Mouse (Mus musculus) kidney, embryonic 16.5 days (tissue): ENCODE measurements around the gene Psmd12. TPM values are rescaled to one million over a fixed set of nuclear protein-coding genes. Genes with fewer than 3 reads are reported as not detected.

Source experiments
- ATAC-seq: fragments of 200-750 bp; cut with Nextera tagmentation; 2 replicates; pipeline ENCODE4 v1.8.0; 2017; ENCODE audit warnings: moderate TSS enrichment; ENCODE audit not compliant: low FRiP score, low TSS enrichment
- H3K27ac ChIP-seq: fragments of 300-500 bp; sonication (generic); 2 replicates; pipeline ENCODE4 v1.5.1; 2014; ENCODE audit warnings: low read length
- H3K27me3 ChIP-seq: fragments of 300-500 bp; sonication (generic); 2 replicates; pipeline ENCODE4 v1.6.1; 2014; ENCODE audit warnings: low read length, control low read depth, mixed read lengths; ENCODE audit not compliant: insufficient read depth
- H3K36me3 ChIP-seq: fragments of 300-500 bp; sonication (generic); 2 replicates; pipeline ENCODE4 v1.6.1; 2014; ENCODE audit warnings: low read length, control low read depth, mixed read lengths; ENCODE audit not compliant: insufficient read depth
- H3K4me1 ChIP-seq: fragments of 300-500 bp; sonication (generic); 2 replicates; pipeline ENCODE4 v1.6.1; 2014; ENCODE audit warnings: low read length, control low read depth, mixed read lengths; ENCODE audit not compliant: insufficient read depth
- H3K4me2 ChIP-seq: fragments of 300-500 bp; sonication (generic); replicated peaks from 2 replicates; pipeline ENCODE4 v1.6.1; 2014; ENCODE audit warnings: low read depth, low read length
- H3K4me3 ChIP-seq: fragments of 300-500 bp; sonication (generic); 2 replicates; pipeline ENCODE4 v1.5.1; 2014; ENCODE audit warnings: mild to moderate bottlenecking, low read length
- H3K9ac ChIP-seq: fragments of 300-500 bp; sonication (generic); replicated peaks from 2 replicates; pipeline ENCODE4 v1.6.1; 2014; ENCODE audit warnings: low read length
- H3K9me3 ChIP-seq: fragments of 300-500 bp; sonication (generic); 2 replicates; pipeline ENCODE4 v1.6.1; 2016; ENCODE audit warnings: low read length, control low read depth
- WGBS: fragments of 180-500 bp; shearing (Covaris S2); extraction: QIAGEN DNeasy Blood & Tissue Kit; methylation state at CpG from one replicate; pipeline ENCODE4 v1.1.7; 2014; 5-methylcytosine and 5-hydroxymethylcytosine counted together
- polyA plus RNA-seq: library from polyadenylated mRNA; unstranded; fragments of >200 nt; fragmentation: Nextera tagmentation; extraction: Ambion mirVana; gene quantifications from 2 replicates; pipeline ENCODE4 v1.2.1, GENCODE M21; 2015

Psmd12 gene
- polyA plus RNA-seq, 1 experiment from 2014 or later: 178 TPM

DNA sequence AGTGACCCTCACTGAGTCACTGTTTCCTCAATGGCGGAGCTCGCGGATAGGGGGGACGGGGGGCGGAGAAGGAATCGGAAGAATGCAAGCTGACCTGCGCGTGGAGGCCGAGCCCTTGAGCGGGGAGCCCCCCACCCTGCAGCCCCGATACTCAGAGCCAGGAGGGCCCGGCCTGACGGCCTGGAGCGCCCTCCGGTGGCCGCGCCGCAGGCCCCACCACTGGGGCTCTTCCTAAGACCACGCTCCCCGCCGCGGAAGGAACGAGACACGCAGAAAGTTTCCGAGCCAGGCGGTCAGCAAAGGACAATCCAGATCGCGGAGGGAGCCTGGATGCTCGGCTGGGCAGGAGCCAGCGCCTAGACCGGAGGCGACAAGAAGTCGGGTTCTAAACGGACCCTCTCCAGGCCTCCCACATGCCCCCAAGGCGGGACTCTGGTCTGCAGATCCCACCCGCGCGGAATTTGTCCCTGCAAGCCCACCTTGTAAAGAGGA lies 10.2 kb upstream of the Psmd12 start:
- WGBS: 0% methylated on average over 38 of the region's 38 CpGs
- H3K4me3 ChIP-seq: peak overlapping the region; percentile 79
- no peaks in the 10 kb centered on the region for H3K9me3 ChIP-seq
- peak overlapping the region; percentile 93 for H3K9ac ChIP-seq
- ATAC-seq: peak; percentile 87
- H3K36me3 ChIP-seq: no peaks in the 10 kb centered on the region
- H3K4me1 ChIP-seq: peaks cover 35% of the 10 kb centered on the region
- H3K27ac ChIP-seq: peak overlapping the region; percentile 93
- no peaks in the 10 kb centered on the region for H3K27me3 ChIP-seq
- peak overlapping the region; percentile 73 for H3K4me2 ChIP-seq

DNA sequence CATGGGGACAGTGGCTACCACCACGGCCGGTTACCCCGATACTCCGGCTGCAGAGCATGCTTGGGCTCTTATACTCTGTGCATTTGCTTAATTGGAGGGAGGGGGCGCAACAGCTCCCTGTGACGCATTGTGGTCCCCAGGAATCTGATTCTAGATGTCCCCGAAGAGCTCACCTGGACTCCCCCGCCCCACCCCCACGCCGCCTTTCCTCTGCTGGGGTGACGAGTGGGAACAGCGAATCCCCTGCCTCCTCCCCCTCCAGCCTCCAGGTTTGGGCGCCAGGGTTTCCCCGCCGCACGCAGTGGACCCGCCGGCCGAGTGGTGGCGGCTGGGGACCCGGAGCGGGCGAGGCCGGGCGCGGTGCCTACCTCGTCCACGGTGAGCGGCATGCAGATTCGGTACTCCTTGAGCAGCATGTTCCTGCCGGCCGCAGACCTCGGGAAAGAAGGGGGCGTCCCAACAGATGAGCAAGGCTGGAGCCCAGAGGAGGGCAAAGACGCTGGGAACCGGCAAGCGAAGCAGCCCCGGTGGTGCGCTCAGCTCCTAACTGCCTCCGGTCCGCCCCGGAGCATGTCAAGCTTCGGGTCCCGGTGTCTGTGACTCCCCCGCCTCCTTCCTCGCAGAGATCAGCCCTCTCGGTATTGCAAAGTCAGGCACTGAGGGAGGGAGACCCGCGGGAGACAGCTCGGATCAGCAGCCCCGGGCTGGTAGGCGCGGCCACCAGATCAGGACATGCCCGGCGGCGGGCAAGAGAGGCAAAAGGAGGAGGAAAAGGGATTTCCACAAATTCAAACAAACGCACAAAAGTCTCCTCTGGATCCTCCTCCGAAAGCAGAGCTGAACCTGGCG lies 9.5 kb upstream of the Psmd12 start:
- Histone ChIP-seq H3K27ac (peak overlapping the region; percentile 93), H3K9ac (peak overlapping the region; percentile 93), H3K4me1 (peaks cover 33% of the 10 kb centered on the region), H3K4me3 (peak overlapping the region; percentile 79), H3K36me3 (no peaks in the 10 kb centered on the region), H3K4me2 (peak overlapping the region; percentile 73), H3K27me3 (no peaks in the 10 kb centered on the region), H3K9me3 (no peaks in the 10 kb centered on the region)
- under 1% methylated on average over 59 of the region's 59 CpGs for WGBS
- ATAC-seq: peak; percentile 56

DNA sequence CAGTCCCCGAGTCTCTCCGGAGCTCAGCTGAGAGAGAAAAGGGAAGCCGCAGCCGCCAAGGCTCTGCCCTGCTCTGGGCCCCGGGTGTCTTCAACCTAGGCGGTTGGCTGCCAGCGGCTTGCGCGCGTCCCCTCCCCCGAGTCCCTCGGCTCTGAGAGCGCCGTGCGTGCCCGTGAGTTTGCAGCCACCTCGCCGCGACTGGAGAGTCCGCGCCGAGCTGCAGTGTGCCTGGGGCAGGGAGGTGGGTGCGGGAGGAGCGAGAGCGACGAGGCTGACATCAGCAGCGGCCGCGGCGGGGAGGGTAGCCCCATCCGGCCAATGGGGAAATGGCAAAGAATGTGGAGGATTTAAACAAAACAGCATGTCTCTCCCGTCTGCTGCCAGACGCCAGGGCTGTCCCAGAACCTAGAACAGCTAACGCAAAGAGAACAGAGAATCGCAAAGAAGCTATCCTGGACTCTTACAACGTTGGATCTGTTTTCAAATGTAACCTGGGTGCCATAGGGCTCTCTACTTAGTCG lies 8.7 kb upstream of the Psmd12 start, which contains the start of gene Pitpnc1:
Pitpnc1 (minus strand) TSS at position 179 of the 521 bp plus-strand sequence.
- peaks cover 33% of the 10 kb centered on the region for H3K4me1 ChIP-seq
- no peaks in the 10 kb centered on the region for H3K36me3 ChIP-seq
- H3K27ac ChIP-seq: peak within 1 kb of the TSS; percentile 93
- peak within 1 kb of the TSS; percentile 73 for H3K4me2 ChIP-seq
- no peaks in the 10 kb centered on the region for H3K27me3 ChIP-seq
- WGBS: under 1% methylated on average over 37 of the region's 37 CpGs
- H3K9ac ChIP-seq: peak within 1 kb of the TSS; percentile 93
- H3K4me3 ChIP-seq: peak within 1 kb of the TSS; percentile 79
- H3K9me3 ChIP-seq: no peaks in the 10 kb centered on the region
- peak; percentile 86 for ATAC-seq

DNA sequence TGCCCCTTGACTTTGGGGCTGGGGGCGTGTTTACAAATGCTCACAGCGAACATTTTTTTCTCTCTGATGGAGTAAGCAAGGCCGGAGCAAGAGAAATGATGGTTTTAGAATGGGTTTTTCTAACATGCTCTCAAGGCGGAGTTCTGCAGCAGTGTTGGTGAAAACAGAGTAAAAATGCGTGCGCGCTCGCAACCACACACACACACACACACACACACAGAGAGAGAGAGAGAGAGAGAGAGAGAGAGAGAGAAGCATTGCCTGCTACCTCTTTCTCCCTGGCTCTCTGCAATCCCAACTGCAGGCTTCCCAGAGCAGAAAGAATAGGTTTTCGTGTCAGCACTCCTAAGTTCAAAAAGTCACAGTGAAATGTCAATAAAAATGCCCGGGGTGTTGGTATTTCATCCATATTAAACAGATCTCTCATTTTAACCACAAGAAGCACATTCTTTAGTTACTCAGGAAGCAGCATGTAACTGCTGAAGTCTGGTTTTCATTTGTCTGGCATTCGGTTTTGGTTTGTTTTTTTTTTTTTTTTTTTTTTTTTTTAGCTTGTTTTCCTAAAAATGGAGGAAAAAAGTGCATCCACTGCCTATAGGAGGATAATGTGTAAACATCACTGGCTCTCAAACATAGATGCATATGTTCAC lies 8.1 kb upstream of the Psmd12 start:
- no peaks in the 10 kb centered on the region for H3K9me3 ChIP-seq
- peaks cover 29% of the 10 kb centered on the region for H3K4me1 ChIP-seq
- no peaks in the 10 kb centered on the region for H3K36me3 ChIP-seq
- no peak for ATAC-seq
- no peaks in the 10 kb centered on the region for H3K27me3 ChIP-seq
- H3K27ac ChIP-seq: peak overlapping the region; percentile 93
- peak overlapping the region; percentile 73 for H3K4me2 ChIP-seq
- H3K9ac ChIP-seq: peak overlapping the region; percentile 93
- H3K4me3 ChIP-seq: peak overlapping the region; percentile 79
- WGBS: 7% methylated on average over 11 of the region's 11 CpGs

DNA sequence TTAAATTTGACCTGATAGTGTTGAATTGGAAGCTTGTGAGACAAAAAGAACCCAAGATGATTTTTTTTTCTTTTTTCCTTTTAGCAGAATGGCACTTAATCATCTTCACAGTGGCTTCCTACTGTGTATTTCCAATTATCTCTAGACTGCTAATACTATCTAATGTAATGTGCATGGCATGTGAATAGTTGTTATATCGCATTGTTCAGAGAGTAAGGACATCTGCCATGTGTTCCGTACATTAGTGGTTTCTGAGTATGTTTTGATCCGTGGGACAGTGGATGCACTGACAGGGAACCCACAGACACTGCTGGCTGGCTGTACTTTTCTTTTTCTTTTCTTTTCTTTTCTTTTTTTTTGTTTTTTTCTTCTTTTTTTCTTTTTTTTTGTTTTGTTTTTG lies 7.0 kb upstream of the Psmd12 start:
- 98% methylated on average over 3 of the region's 3 CpGs for WGBS
- Histone ChIP-seq H3K9me3 (no peaks in the 10 kb centered on the region), H3K4me3 (no peak overlapping the region), H3K9ac (no peak overlapping the region), H3K27ac (no peak overlapping the region), H3K36me3 (no peaks in the 10 kb centered on the region), H3K4me2 (no peak overlapping the region), H3K27me3 (no peaks in the 10 kb centered on the region), H3K4me1 (peaks cover 20% of the 10 kb centered on the region)
- ATAC-seq: no peak

DNA sequence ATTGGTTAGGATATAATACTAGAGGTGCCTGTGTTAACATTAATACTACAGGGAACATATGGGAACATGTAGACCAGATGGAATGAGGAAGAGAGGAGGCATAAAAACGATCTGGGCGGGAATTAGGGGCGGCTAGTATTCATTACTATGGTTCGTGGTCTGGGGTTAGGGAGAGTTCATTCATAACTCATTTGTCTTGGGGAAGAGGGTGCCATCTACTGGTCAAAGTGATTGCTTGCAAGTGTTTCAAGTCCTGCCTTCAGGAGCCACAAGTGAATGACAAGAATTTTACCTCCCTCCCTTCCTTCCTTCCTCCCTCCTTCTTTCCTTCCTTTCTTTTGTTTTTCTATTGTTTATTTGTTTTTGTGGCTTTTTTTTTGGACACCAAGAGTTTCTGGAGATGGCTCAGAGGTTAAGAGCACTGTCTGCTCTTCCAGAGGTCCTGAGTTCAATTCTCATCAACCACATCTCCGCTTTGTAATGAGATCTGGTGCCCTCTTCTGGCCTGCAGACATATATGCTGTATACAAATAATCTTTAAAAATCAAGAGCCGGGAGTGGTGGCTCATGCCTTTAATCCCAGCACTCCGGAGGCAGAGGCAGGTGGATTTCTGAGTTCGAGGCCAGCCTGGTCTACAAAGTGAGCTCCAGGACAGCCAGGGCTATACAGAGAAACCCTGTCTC lies 6.0 kb upstream of the Psmd12 start:
- no peak for ATAC-seq
- 23% methylated on average over 8 of the region's 8 CpGs for WGBS
- H3K4me2 ChIP-seq: no peak overlapping the region
- H3K27ac ChIP-seq: no peak overlapping the region
- no peaks in the 10 kb centered on the region for H3K27me3 ChIP-seq
- H3K36me3 ChIP-seq: no peaks in the 10 kb centered on the region
- no peaks in the 10 kb centered on the region for H3K9me3 ChIP-seq
- no peak overlapping the region for H3K9ac ChIP-seq
- H3K4me3 ChIP-seq: no peak overlapping the region
- peaks cover 14% of the 10 kb centered on the region for H3K4me1 ChIP-seq

DNA sequence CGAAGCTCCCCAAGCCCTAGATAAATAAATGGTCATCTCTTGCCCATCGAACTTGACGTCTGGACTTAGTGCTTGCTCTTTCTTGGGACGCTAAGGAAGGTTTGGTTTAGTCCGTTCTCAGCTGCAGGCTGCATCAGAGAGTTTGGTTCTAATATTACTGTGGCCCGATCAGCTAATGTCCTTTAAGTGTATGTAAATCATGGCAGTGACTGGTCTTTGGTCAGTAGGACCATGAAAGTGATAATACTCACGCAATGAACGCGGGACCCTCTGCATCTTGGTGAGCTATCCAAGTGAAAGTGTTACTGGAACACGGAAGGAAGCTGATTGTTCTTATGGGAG lies 549 bp downstream of the Psmd12 start:
- ATAC-seq: no peak
- Histone ChIP-seq H3K36me3 (0 out of 2 replicates have a peak, but pooled peaks cover 2% of the 10 kb centered on the region), H3K9me3 (no peaks in the 10 kb centered on the region), H3K27ac (peak overlapping the region; percentile 77), H3K4me3 (peak overlapping the region; percentile 97), H3K27me3 (no peaks in the 10 kb centered on the region), H3K4me1 (peaks cover 16% of the 10 kb centered on the region), H3K4me2 (peak overlapping the region; percentile 89), H3K9ac (peak overlapping the region; percentile 97)
- WGBS: under 1% methylated on average over 10 of the region's 10 CpGs

DNA sequence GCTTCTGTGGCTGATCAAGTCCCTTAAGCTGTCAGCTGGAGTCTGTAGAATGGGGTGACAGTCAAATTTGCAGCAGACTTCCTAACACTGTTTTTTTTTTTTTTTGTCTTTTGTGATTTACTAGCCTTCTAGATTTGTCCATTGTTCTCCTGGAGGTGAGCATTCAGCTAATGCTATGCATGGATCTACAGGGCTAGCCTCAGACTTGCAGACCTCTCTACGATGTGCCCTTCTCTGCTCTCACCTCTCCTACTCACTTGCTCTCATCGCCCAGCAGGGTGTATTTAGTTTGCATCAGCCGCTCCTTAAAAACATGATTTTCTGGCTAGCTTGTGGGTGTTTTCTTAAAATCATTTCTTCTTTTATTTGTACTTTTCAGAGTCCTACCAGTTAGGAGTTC lies 5.1 kb downstream of the Psmd12 start:
- Histone ChIP-seq H3K27ac (no peak overlapping the region), H3K9me3 (no peaks in the 10 kb centered on the region), H3K9ac (no peak overlapping the region), H3K4me3 (no peak overlapping the region), H3K4me1 (peaks cover 16% of the 10 kb centered on the region), H3K36me3 (peaks cover 32% of the 10 kb centered on the region), H3K27me3 (no peaks in the 10 kb centered on the region), H3K4me2 (no peak overlapping the region)
- 94% methylated on average over 3 of the region's 3 CpGs for WGBS
- ATAC-seq: no peak

DNA sequence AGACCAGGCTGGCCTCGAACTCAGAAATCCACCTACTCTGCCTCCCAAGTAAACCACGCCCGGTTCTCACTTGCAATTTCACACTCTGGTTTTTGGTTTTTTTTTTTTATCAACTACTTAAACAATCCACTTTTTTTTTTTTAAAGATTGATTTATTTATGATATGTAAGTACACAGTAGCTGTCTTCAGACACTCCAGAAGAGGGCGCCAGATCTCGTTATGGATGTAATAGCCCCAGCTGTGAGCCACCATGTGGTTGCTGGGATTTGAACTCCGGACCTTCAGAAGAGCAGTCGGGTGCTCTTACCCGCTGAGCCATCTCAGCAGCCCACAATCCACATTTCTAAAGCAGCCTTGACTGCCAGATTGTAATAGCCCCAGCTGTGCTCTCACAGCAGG lies 23.5 kb downstream of the Psmd12 start:
- Histone ChIP-seq H3K36me3 (peaks cover 11% of the 10 kb centered on the region), H3K9ac (no peak overlapping the region), H3K27ac (no peak overlapping the region), H3K9me3 (no peaks in the 10 kb centered on the region), H3K4me2 (no peak overlapping the region), H3K4me1 (no peaks in the 10 kb centered on the region), H3K4me3 (no peak overlapping the region), H3K27me3 (no peaks in the 10 kb centered on the region)
- ATAC-seq: no peak
- 86% methylated on average over 8 of the region's 8 CpGs for WGBS
